Mouse (Mus musculus): ENCODE data around the gene Foxi1.

The Foxi1 gene

DNA sequence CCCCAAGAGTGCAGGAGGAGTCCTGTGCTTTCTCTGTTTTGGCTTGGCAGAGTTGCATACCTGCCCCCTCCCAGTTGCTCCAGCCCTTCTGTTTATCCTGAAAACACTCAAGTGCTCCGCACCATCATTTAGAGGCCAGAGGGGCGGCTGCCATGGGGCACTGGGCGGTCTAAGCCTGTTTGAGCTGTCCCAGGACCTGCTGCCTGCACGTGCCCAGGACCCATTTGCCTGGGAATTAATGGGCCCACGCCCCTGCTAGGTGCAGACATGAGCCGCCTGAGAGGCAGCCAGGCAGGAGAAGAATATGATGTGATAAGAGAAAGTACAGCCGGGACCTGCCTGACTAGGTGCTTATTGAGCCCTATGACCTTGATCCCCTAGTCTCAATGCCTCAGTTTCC, 52.7 kb downstream of the Foxi1 start:
- no peak for DNase-seq
